Mouse (Mus musculus): Measurements from ENCODE around the gene Prpf31. TPM values are rescaled to one million over a fixed set of nuclear protein-coding genes. Genes with fewer than 3 reads are reported as not detected.

The Prpf31 gene
- 32.2 and 48.8 TPM in 2 replicates for polyA plus RNA-seq (2015; fragmentation: Nextera tagmentation; extraction: Ambion mirVana)

DNA sequence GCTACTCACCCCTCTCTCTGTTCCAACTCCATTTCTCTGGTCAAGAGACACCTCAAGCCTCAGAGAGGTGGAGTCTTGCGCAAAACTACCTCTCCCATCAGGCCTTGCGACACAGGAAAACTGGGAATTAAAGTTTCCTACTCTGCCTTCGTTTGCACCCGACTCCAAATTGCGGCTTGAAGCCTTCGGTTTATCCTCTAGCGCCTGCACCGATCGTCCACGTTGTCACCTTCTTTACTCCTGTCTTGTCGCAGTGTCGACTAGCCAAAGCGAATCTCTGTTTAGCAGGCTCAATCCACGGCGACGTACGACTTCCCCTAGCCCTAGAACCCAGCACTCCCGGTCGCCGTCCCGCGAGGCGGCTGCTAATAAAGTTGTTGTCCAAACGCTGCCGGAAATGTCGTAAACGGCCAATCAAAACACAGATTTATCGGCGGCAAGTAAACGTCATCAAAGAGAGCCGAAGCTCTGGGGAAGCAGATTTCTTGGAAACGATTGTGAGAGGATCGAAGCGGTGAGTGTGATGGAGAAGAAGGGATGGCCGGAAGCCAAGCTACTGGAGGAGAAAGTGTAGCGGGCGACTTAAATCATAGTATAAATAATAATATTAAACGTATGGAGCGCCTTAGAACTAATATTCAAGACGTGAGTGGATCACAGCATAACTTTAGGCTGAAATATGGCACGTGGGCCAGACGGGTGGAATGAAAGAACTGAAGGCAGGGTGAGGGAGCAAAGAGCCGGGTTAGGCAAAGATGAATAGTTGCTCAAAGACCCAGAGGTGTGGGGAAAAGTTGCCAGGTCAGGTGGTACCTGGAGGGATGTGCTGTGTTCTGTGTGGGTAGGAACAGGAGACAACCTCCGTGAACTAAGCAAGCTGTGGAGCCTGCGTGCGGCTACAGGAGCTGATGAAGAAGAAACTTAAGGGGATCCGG, at the start of gene Prpf31, which contains the start of gene Tfpt:
Prpf31 (plus strand) TSS at position 443 of the 935 bp plus-strand sequence.
Tfpt (minus strand) TSS at position 387 of the 935 bp plus-strand sequence.

DNA sequence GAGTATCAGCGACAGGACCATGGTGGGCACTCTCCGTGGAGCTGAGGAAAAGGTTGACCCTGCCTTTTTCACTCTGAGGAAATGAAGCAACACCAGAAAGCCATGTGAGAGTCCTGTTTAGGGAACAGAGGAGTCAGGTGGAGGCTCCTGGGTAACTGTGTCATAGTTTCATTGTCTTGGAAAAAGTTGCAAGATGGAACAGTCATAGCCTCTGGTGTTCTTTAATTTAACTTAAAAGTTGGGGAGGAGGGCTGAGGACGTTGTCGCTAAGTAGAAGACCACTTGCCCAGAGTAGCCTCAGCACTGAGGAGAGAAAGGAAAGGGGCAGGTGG, 13.8 kb upstream of the Prpf31 start, which contains the start of gene Oscar:
Oscar (minus strand) TSS at position 101 of the 332 bp plus-strand sequence.

DNA sequence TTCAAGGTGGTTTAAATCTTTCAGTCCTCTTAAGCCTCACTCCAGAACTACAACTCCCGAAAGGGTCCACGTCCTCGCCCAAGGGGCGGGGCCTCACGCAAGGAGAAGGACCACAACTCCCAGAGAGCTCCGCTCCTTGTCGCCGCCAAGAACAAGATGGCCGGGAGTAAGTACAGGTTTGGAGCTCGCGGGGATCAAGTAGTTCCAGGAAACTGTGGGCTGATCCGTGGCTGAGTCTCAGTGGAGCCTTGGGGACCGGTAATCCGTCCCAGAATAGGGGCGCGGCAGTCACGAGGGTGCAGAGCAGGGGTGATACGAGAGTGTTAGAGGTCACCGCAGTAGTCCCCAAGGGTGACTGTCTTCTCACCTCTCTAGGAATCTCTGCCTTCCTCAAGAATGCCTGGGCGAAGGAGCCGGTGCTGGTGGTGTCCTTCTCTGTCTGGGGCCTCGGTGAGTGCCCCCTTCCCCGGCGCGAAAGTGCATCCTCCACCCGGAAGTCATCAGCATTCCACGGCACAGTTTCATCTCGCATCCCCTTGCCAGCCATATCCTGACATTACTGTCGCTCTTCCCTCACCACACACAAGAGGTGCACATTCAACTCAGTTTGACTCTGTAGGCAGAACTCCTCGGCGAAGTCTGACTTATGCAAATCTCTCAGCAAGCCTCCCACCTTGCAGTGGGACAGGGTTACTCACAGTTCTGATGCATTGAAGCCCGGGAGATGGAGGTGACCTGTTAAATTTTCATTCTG, 12.4 kb upstream of the Prpf31 start, which contains the start of gene Ndufa3:
Ndufa3 (plus strand) TSS at position 132 of the 754 bp plus-strand sequence.

DNA sequence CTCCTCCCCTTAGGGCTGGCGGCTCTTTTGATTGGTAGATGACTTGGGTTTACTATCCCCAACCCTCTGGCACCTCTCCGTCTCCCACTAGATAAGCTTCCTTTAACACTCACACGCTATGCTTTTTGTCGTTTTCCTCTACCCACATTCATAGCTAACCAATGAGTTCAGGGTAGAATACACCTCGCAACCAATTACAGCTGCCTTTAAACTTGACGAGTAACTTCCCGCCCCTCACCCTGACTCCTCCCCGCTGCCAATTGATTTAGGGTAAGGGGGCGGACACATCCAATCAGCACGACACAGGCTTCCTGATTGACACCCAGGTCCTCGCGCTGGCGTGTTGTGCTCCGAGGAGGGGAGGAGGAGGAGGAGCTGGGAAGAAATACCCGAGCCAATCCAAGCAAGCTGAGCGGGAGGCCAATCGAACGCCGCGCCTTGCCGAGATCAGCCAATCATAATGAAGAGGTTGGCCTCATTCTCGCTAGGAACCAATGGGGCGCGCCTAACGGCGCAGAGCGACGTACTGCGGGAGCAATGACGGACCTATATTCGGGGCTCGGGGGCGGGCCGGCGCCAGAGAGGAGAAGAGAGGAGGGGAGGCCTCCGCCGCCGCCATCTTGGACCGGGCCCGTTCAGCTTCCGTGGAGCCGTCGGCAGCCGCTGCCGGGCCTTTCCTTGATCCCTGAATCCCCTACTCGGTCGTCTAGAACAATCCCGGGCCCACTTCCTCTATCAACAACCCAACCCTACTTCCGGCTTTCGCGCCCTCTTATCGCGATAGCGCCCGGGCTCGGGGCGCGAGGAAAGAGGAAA, 15.1 kb downstream of the Prpf31 start, which contains the start of gene Cnot3:
Cnot3 (plus strand) TSS at position 597 of the 816 bp plus-strand sequence.

DNA sequence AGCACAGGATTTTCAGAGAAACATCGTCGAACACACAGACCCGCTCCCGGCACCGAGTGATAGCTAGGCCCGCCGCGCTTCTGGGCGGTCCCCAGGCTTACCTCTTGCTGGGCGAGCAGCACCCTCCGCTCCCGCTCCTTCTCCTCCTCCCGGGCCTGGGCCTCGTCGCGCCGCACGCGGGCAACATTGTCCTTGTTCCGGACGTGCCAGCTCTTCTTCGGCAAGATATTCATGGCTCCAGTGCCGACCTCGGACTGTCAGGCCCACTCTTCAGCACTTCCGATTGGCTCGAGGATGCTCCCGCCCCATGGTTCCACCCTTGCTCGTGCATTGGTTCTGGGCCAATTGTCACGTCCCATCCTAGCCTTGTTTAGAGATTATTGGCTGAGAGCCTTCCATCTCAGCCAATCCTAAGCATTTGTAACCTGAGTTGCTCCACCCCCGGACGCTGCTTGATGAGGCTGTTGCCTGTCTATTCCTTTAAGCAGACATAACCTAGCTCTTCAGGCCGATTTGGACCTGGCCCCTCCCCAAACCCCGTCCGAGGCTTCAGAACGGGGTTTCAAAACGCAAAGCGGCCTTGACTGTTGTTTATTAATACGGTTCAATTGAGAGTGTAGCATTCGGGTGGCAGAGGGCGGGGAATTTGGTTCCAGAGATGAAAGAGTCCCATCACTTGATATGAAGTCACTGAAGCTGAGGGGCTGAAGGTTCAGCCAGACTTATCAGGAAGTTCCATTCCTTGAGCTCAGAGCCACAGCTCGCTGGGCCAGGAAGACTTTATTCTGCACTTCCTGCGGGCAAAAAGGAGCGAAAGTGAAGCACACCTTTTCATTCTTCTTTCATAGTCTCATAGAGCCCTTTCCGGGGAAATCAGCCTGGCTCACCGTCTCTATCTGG, 35.7 kb downstream of the Prpf31 start, which contains the start of gene Leng1:
Leng1 (minus strand) TSS at position 626 of the 900 bp plus-strand sequence.

DNA sequence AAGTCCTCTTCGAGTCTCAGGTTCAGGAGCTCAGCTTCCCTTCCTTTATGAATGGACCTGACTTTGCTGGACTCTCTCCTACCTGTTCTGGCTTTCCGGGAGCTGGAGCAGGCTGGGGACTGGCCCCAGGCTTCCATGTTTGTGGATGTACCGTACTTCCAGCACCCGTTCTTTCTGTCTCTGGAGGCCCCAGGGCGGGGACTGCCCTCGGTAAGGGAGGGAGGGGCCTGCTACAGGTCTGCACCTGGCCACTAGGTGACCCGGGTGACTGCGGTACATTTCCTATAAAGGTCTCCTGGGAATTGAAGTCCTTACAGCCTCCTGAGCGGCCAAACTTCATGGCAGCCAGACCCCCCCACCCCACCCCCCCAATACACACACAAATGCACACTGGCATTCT, 47.6 kb downstream of the Prpf31 start, which contains the start of gene Tmc4:
Tmc4 (minus strand) TSS at position 212 of the 400 bp plus-strand sequence.

Small RNA genes within 50 kb of the gene (microRNA-seq; reads per million reads assigned to microRNA genes)
- gene Gm25100 (ENCODE audit: borderline replicate concordance, insufficient number of aligned reads) (not detected), gene Mir3572 (ENCODE audit: borderline replicate concordance, insufficient number of aligned reads) (1.8 reads per million)

Other genes with a start within 250 kb of the Prpf31 start
- 2.2 and 2.8 TPM in 2 replicates for gene Cacng8, start 239.3 kb upstream of the Prpf31 start, polyA plus RNA-seq (2015; fragmentation: Nextera tagmentation; extraction: Ambion mirVana)
- gene Cacng6, start 205.8 kb upstream of the Prpf31 start, polyA plus RNA-seq (2015; fragmentation: Nextera tagmentation; extraction: Ambion mirVana): 0.09 and 0.54 TPM in 2 replicates
- 0.10 and 0.38 TPM in 2 replicates for gene Tarm1, start 127.4 kb upstream of the Prpf31 start, polyA plus RNA-seq (2015; fragmentation: Nextera tagmentation; extraction: Ambion mirVana)
- gene Oscar, start 13.8 kb upstream of the Prpf31 start, polyA plus RNA-seq (2015; fragmentation: Nextera tagmentation; extraction: Ambion mirVana): 0.10 and 0.44 TPM in 2 replicates
- 657 and 674 TPM in 2 replicates for gene Ndufa3, start 12.6 kb upstream of the Prpf31 start, polyA plus RNA-seq (2015; fragmentation: Nextera tagmentation; extraction: Ambion mirVana)
- gene Tfpt, start 56 bp upstream of the Prpf31 start, polyA plus RNA-seq (2015; fragmentation: Nextera tagmentation; extraction: Ambion mirVana): 21.2 and 27.3 TPM in 2 replicates
- 19.3 and 23.9 TPM in 2 replicates for gene Cnot3, start 15.3 kb downstream of the Prpf31 start, polyA plus RNA-seq (2015; fragmentation: Nextera tagmentation; extraction: Ambion mirVana)
- 10.4 and 16.1 TPM in 2 replicates for gene Leng1, start 35.9 kb downstream of the Prpf31 start, polyA plus RNA-seq (2015; fragmentation: Nextera tagmentation; extraction: Ambion mirVana)
- 10.4 and 11.8 TPM in 2 replicates for gene Tmc4, start 47.6 kb downstream of the Prpf31 start, polyA plus RNA-seq (2015; fragmentation: Nextera tagmentation; extraction: Ambion mirVana)
- 248 and 255 TPM in 2 replicates for gene Tsen34, start 62.9 kb downstream of the Prpf31 start, polyA plus RNA-seq (2015; fragmentation: Nextera tagmentation; extraction: Ambion mirVana)
- 39.0 and 49.7 TPM in 2 replicates for gene Mboat7, start 63.5 kb downstream of the Prpf31 start, polyA plus RNA-seq (2015; fragmentation: Nextera tagmentation; extraction: Ambion mirVana)
- 1,062 and 1,264 TPM in 2 replicates for gene Rps9, start 74.0 kb downstream of the Prpf31 start, polyA plus RNA-seq (2015; fragmentation: Nextera tagmentation; extraction: Ambion mirVana)
- gene Pirb, start 90.4 kb downstream of the Prpf31 start, polyA plus RNA-seq (2015; fragmentation: Nextera tagmentation; extraction: Ambion mirVana): 1.8 and 3.7 TPM in 2 replicates
- 0.12 TPM in 1 of 2 replicates, not detected in the other for gene Gm15448, start 195.7 kb downstream of the Prpf31 start, polyA plus RNA-seq (2015; fragmentation: Nextera tagmentation; extraction: Ambion mirVana)
- gene Pira2, start 215.1 kb downstream of the Prpf31 start, polyA plus RNA-seq (2015; fragmentation: Nextera tagmentation; extraction: Ambion mirVana): 0.54 and 0.96 TPM in 2 replicates